Mouse (Mus musculus) heart, embryonic 12.5 days (tissue): ENCODE results near the gene Susd5. TPM values are rescaled to one million over a fixed set of nuclear protein-coding genes. Genes with fewer than 3 reads are reported as not detected.

Experiments used
- ATAC-seq: fragments of 200-750 bp; cut with Nextera tagmentation; 2 replicates; pipeline ENCODE4 v1.8.0; 2017; ENCODE audit warnings: moderate TSS enrichment, moderate library complexity; ENCODE audit not compliant: insufficient number of reproducible peaks, low FRiP score
- H3K27ac ChIP-seq: fragments of 300-500 bp; sonication (generic); 2 replicates; pipeline ENCODE4 v1.5.1; 2016; ENCODE audit warnings: mild to moderate bottlenecking, moderate library complexity; ENCODE audit not compliant: poor library complexity, severe bottlenecking
- H3K27me3 ChIP-seq: fragments of 300-500 bp; sonication (generic); replicated peaks from 2 replicates; pipeline ENCODE4 v1.6.1; 2016; ENCODE audit warnings: mild to moderate bottlenecking, moderate library complexity
- H3K36me3 ChIP-seq: fragments of 300-500 bp; sonication (generic); 2 replicates; pipeline ENCODE4 v1.6.1; 2016; ENCODE audit warnings: mild to moderate bottlenecking, moderate library complexity
- H3K4me1 ChIP-seq: fragments of 300-500 bp; sonication (generic); replicated peaks from 2 replicates; pipeline ENCODE4 v1.6.1; 2016; ENCODE audit warnings: mild to moderate bottlenecking
- H3K4me2 ChIP-seq: fragments of 300-500 bp; sonication (generic); 2 replicates; pipeline ENCODE4 v1.6.1; 2016; ENCODE audit warnings: mild to moderate bottlenecking, moderate library complexity
- H3K4me3 ChIP-seq: fragments of 300-500 bp; sonication (generic); 2 replicates; pipeline ENCODE4 v1.5.1; 2016; ENCODE audit warnings: mild to moderate bottlenecking
- H3K9ac ChIP-seq: fragments of 300-500 bp; sonication (generic); 2 replicates; pipeline ENCODE4 v1.6.1; 2016; ENCODE audit warnings: mild to moderate bottlenecking, moderate library complexity
- H3K9me3 ChIP-seq: fragments of 300-500 bp; sonication (generic); replicated peaks from 2 replicates; pipeline ENCODE4 v1.6.1; 2016; ENCODE audit warnings: mild to moderate bottlenecking, moderate library complexity
- whole genome bisulfite sequencing: fragments of 180-500 bp; shearing (Covaris S2); methylation state at CpG from one replicate; pipeline ENCODE4 v1.1.7; 2016; 5-methylcytosine and 5-hydroxymethylcytosine counted together
- polyA plus RNA-seq: library from polyadenylated mRNA; unstranded; fragments of >200 nt; fragmentation: Nextera tagmentation; extraction: Ambion mirVana; gene quantifications from 2 replicates; pipeline ENCODE4 v1.2.1, GENCODE M21; 2016

Gene Susd5
- polyA plus RNA-seq, 1 experiment from 2014 or later = 0.18 TPM

DNA sequence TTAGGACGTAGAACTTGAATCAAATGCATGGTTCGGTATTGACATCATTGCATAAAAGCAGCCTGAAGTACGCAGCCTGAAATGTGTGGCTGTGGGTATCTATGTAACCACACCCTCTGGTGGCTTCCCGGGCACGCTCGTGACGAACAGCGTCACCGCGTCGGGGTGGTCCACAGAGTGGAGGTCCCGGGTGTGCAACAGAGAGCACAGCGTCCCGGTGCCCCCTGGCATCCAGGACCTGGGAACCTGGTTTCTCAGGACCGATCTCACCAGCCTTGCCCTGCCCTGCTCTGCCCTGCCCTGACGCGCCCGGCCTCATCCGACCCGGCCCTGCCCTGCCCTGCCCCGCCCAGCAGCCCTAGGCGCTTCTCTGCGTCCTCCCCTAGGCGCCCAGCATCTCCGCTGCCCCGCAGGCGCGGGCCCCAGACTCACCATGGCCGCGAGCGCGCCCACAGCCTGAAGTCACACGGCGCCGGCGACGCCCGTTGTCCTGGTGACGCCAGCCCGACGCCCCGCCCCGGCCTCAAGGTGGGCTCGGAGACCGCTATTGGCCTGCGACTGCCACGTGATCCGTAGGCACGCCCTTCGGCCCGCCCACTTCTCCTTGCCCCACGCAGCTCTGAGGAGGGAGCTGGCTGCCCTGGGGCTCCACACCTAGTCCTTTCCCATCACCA is 30.5 kb upstream of the Susd5 start:
- no peaks in the 10 kb centered on the region for H3K9me3 ChIP-seq
- peak overlapping the region; percentile 53 for H3K9ac ChIP-seq
- peak overlapping the region; percentile 66 for H3K4me3 ChIP-seq
- WGBS = 0% methylated on average over 49 of the region's 52 CpGs
- H3K4me2 ChIP-seq = peak overlapping the region; percentile 87
- no peak overlapping the region for H3K27ac ChIP-seq
- no peaks in the 10 kb centered on the region for H3K36me3 ChIP-seq
- H3K4me1 ChIP-seq = peaks cover 9% of the 10 kb centered on the region; the same call in 1 of the 2 replicates
- ATAC-seq = peak; percentile 91
- H3K27me3 ChIP-seq = 0 out of 2 replicates have a peak, but pooled peaks cover 3% of the 10 kb centered on the region

DNA sequence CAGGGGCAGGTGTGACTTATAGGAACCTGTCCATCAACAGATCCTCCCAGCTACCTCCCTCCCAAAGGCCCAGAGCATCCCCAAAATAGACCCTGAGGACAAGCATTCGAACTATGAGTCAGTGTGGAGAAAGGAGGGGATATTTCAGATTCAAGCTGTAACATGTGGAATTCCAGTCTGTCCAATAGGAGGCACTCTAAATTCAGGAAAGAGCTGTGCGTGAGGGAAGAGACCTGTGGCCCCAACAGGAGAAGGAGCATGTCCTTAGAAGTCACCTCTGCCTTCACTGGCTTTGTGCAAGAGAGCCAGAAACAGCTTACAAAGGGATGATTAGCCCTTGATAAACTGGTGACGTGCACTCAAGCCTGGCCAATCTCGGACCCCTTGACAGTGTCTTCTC is 16.0 kb upstream of the Susd5 start:
- Histone ChIP-seq H3K27me3 (no peaks in the 10 kb centered on the region), H3K4me3 (no peak overlapping the region), H3K4me1 (no peaks in the 10 kb centered on the region), H3K9me3 (no peaks in the 10 kb centered on the region), H3K4me2 (no peak overlapping the region), H3K36me3 (no peaks in the 10 kb centered on the region), H3K9ac (no peak overlapping the region), H3K27ac (no peak overlapping the region)
- ATAC-seq = no peak
- WGBS = 54% methylated on average over 4 of the region's 4 CpGs

GRCm38 (mm10) chr9:114042490-114042889 is 14.4 kb upstream of the Susd5 start:
- H3K27me3 ChIP-seq = no peaks in the 10 kb centered on the region
- H3K4me2 ChIP-seq = no peak overlapping the region
- H3K27ac ChIP-seq = no peak overlapping the region
- no peaks in the 10 kb centered on the region for H3K36me3 ChIP-seq
- H3K4me3 ChIP-seq = no peak overlapping the region
- 58% methylated on average over 6 of the region's 6 CpGs for WGBS
- no peak overlapping the region for H3K9ac ChIP-seq
- H3K9me3 ChIP-seq = no peaks in the 10 kb centered on the region
- H3K4me1 ChIP-seq = no peaks in the 10 kb centered on the region
- no peak for ATAC-seq

GRCm38 (mm10) chr9:114044446-114044845 is 12.5 kb upstream of the Susd5 start:
- WGBS = 47% methylated on average over 3 of the region's 3 CpGs
- no peaks in the 10 kb centered on the region for H3K36me3 ChIP-seq

GRCm38 (mm10) chr9:114046028-114046427 is 10.9 kb upstream of the Susd5 start, which contains the start of gene Fbxl2:
Gene Fbxl2, minus strand, starts transcription at chr9:114046191.
- no peaks in the 10 kb centered on the region for H3K4me1 ChIP-seq
- H3K27me3 ChIP-seq = no peaks in the 10 kb centered on the region
- H3K36me3 ChIP-seq = no peaks in the 10 kb centered on the region
- peaks cover 12% of the 10 kb centered on the region for H3K9me3 ChIP-seq
- no peak within 1 kb of the TSS for H3K4me2 ChIP-seq
- no peak within 1 kb of the TSS for H3K4me3 ChIP-seq
- 82% methylated on average over 10 of the region's 10 CpGs for WGBS
- no peak within 1 kb of the TSS for H3K27ac ChIP-seq
- ATAC-seq = peak; percentile 33; the same call in 1 of the 2 replicates
- H3K9ac ChIP-seq = no peak within 1 kb of the TSS

More at GRCm38 (mm10) chr9:114044446-114044845, 12.5 kb upstream of the Susd5 start:
- Histone ChIP-seq H3K9me3 (peaks cover 6% of the 10 kb centered on the region), H3K4me2 (no peak overlapping the region), H3K9ac (no peak overlapping the region), H3K27ac (no peak overlapping the region), H3K4me1 (no peaks in the 10 kb centered on the region), H3K4me3 (no peak overlapping the region), H3K27me3 (no peaks in the 10 kb centered on the region)
- ATAC-seq = no peak

DNA sequence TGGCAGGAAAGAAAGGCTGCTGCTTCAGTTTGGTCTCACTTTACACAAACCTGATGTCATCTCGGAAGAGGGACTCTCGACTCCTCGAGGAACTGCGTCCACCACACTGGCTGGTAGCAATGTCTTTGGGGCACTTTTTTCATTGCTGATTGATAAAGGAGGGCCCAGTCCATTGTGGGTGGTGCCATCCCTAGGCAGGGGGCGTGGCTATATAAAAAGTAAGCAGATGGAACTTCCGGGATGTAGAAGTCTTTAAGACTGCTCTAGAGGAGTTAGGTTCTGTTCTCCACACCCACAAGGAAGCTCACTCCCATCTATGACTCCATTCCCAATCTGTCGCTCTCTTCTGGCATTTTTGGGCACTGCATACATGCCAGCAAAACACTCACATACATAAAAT is 10.3 kb upstream of the Susd5 start:
- Histone ChIP-seq H3K9me3 (peaks cover 12% of the 10 kb centered on the region), H3K9ac (no peak overlapping the region), H3K27ac (no peak overlapping the region), H3K4me2 (no peak overlapping the region), H3K27me3 (no peaks in the 10 kb centered on the region), H3K4me1 (no peaks in the 10 kb centered on the region), H3K36me3 (no peaks in the 10 kb centered on the region), H3K4me3 (no peak overlapping the region)
- no peak for ATAC-seq
- WGBS = 82% methylated on average over 7 of the region's 7 CpGs

DNA sequence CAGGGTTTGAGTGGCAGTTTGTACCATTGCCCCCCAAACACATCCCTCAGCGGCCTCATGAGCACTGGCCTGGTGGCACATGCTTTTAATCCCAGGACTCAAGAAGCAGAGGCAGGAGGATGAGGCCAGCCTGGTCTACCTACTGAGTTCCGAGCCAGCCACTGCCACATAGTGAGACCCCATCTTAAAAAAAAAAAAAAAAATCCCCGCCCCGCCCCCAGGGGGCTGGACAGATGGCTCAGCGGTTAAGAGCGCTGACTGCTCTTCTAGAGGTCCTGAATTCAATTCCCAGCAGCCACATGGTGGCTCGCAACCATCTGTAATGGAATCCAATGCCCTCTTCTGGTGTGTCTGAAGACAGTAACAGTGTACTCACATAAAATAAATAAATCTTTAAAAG is 6.8 kb upstream of the Susd5 start:
- no peaks in the 10 kb centered on the region for H3K4me1 ChIP-seq
- peaks cover 12% of the 10 kb centered on the region for H3K9me3 ChIP-seq
- peaks cover 2% of the 10 kb centered on the region; the same call in 1 of the 2 replicates for H3K27me3 ChIP-seq
- no peak for ATAC-seq
- H3K4me2 ChIP-seq = no peak overlapping the region
- WGBS = 77% methylated on average over 7 of the region's 7 CpGs
- H3K9ac ChIP-seq = no peak overlapping the region
- no peaks in the 10 kb centered on the region for H3K36me3 ChIP-seq
- no peak overlapping the region for H3K4me3 ChIP-seq
- H3K27ac ChIP-seq = no peak overlapping the region

DNA sequence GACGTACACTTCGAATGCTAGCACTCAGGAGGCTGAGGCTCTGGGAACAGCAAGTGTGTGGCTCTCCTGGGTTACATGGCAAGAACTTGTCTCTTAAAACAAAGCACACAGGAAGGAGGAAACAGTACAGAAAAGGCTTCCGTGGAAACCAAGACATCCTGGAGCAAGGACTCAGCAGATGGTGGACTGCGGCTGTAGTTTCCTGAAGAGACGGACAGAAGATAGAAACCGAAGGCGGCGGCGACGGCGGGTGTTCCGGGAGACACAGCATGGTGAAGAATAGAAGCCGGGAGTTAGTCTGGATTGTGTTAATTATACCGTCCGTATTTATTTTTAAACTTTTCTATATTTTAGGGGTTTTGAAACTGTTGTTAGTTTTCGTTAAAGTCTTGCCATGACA is 6.2 kb upstream of the Susd5 start:
- no peak overlapping the region for H3K9ac ChIP-seq
- H3K4me3 ChIP-seq = no peak overlapping the region
- no peak for ATAC-seq
- WGBS = 82% methylated on average over 16 of the region's 16 CpGs
- no peaks in the 10 kb centered on the region for H3K36me3 ChIP-seq
- peaks cover 7% of the 10 kb centered on the region for H3K27me3 ChIP-seq
- peaks cover 12% of the 10 kb centered on the region for H3K9me3 ChIP-seq
- no peak overlapping the region for H3K4me2 ChIP-seq
- H3K27ac ChIP-seq = no peak overlapping the region
- H3K4me1 ChIP-seq = no peaks in the 10 kb centered on the region

- Histone ChIP-seq H3K4me3 (no peak overlapping the region), H3K9ac (no peak overlapping the region), H3K9me3 (peaks cover 12% of the 10 kb centered on the region), H3K36me3 (no peaks in the 10 kb centered on the region), H3K4me1 (0 out of 2 replicates have a peak, but pooled peaks cover 2% of the 10 kb centered on the region), H3K27me3 (peaks cover 20% of the 10 kb centered on the region), H3K27ac (no peak overlapping the region), H3K4me2 (no peak overlapping the region)
- no peak for ATAC-seq
- WGBS = 70% methylated on average over 4 of the region's 4 CpGs
Observed at GRCm38 (mm10) chr9:114052031-114052430, 4.9 kb upstream of the Susd5 start.

DNA sequence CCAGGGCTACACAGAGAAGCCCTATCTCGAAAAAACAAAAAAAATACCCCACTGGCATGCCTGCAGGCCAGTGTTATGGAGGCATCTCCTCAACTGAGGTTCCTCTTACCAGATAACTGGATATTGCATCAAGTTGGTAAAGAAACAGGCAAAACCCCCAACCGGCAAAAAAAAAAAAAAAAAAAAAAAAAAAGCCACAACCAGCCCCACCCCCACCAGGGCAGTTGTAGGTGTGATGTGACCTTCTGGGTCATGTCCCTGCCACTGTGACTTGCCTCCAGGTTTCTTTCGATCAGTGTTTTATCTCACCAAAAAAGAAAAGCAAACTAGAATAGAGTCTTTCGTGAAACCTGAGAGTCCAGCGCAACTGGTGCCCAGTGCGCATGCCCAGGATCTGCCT is 4.1 kb upstream of the Susd5 start:
- no peak for ATAC-seq
- Histone ChIP-seq H3K4me3 (no peak overlapping the region), H3K36me3 (no peaks in the 10 kb centered on the region), H3K4me1 (peaks cover 10% of the 10 kb centered on the region; the same call in 1 of the 2 replicates), H3K27ac (no peak overlapping the region), H3K9me3 (peaks cover 12% of the 10 kb centered on the region), H3K27me3 (peaks cover 28% of the 10 kb centered on the region), H3K9ac (no peak overlapping the region), H3K4me2 (0 out of 2 replicates have a peak overlapping the region, but pooled peaks have one; percentile 0)
- 71% methylated on average over 6 of the region's 6 CpGs for WGBS

GRCm38 (mm10) chr9:114068494-114069053 is 11.6 kb downstream of the Susd5 start:
- H3K9me3 ChIP-seq = no peaks in the 10 kb centered on the region

More at GRCm38 (mm10) chr9:114068494-114069053, 11.6 kb downstream of the Susd5 start:
- Histone ChIP-seq H3K9ac (no peak overlapping the region), H3K27ac (no peak overlapping the region), H3K4me2 (no peak overlapping the region), H3K36me3 (no peaks in the 10 kb centered on the region), H3K27me3 (peaks cover 3% of the 10 kb centered on the region; the same call in 1 of the 2 replicates), H3K4me3 (no peak overlapping the region), H3K4me1 (no peaks in the 10 kb centered on the region)
- 60% methylated on average over 12 of the region's 12 CpGs for WGBS
- ATAC-seq = no peak
